Mouse (Mus musculus) liver, embryonic 14.5 days (tissue): Measurements from ENCODE around the gene Sh3bp4.

Source experiments
- CTCF ChIP-seq: IDR thresholded peaks from 2 replicates; pipeline ENCODE4 v1.5.1; 2016; ENCODE audit warnings: antibody characterized with exemption, low read depth, control low read depth
- EP300 ChIP-seq: IDR thresholded peaks from 2 replicates; pipeline ENCODE4 v1.6.1; 2016; ENCODE audit warnings: antibody characterized with exemption, low read depth

GRCm38 (mm10) chr1:89171275-89171767 lies 101.1 kb downstream of the Sh3bp4 start:
- TF ChIP-seq CTCF = no peak
- TF ChIP-seq EP300 = no peak
